Comparison of ENCODE assay signal across 18 mouse cellular contexts in the genomic region with DNA sequence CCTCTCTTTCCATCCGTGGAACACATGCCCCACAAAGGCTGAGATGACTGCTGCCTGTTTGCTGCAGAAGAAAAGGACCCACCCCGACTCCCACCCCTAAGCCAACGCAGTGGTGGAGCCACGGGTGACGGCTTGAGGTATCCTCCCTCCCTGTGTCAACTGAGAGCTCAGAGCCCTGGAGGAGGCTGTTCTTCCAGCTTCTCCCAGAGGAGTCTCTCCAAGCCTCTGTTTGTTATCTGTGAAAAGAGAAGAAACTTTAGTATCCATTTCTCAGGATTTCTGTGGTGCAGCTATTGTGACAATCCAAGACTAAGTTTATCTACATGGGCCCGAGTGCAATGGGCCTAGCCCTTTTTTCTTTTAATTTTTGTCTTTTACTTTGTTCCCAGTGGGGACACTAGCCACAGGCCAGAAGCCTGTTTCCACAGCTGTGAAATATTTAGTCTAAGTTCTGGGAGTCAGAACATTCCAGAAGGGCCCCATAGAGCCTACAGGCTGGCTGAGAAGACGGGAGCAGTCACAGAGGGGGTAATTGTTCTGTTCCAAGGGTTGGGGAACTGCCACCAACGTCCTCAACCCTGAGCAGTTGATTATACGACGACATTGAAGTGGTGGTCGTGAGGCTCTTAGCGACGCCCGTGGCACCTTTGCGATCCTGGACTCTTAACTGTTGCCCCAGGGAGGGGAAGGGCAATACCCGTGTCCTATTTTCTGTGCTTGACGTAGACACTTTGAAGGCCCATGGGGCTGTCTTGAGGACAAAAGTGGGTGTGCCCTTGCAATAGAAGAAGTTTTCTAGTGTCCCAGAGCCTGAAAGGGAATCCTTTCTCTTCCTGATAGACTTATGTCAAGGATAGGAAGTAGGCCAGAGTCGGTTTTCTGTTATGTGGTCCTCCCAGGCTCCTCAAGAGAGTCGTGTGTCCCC. TPM values are rescaled to one million over a fixed set of nuclear protein-coding genes. Genes with fewer than 3 reads are reported as not detected.
DNase-seq lines count a peak whose midpoint lies in the region; ATAC-seq and TF ChIP-seq lines count a peak whose summit lies in the region.
"Had no signal": no experiment of that assay in that cellular context is flagged by ENCODE, and none has a peak within 500 bp of the region (broad histone marks: within the 10 kb centered on the region; RNA-seq: fewer than 3 reads in every experiment).

No protein-coding gene starts in this region.

- H3K4me2 ChIP-seq in intestine, embryonic 15.5 days (replicated peaks) = no peak overlapping the region
- H3K4me2 ChIP-seq in intestine, embryonic 16.5 days (ENCODE audit: low read depth, low read length) = no peak overlapping the region
- H3K4me2 ChIP-seq: liver, embryonic 12.5 days; lung, embryonic 14.5 days; neural tube, embryonic 15.5 days had no signal

- intact Hi-C loops in gastrocnemius, adult 2 months (cut with DNase I) = no loop called here

- no peak for ATAC-seq in intestine, embryonic 15.5 days
- ATAC-seq in intestine, embryonic 16.5 days = no peak
- ATAC-seq: inflammation-experienced regulatory T-cells, adult 6 months; liver, embryonic 12.5 days had no signal

- no peaks in the 10 kb centered on the region for H3K27me3 ChIP-seq in intestine, embryonic 15.5 days (replicated peaks)
- no peaks in the 10 kb centered on the region for H3K27me3 ChIP-seq in intestine, embryonic 16.5 days (replicated peaks; ENCODE audit: control insufficient read depth, insufficient read depth, low read length)
- H3K27me3 ChIP-seq: neural tube, embryonic 15.5 days had no signal

- DNase-seq in gastrocnemius, adult 2 months = peak; percentile 43
- no peak for DNase-seq in gastrocnemius, postnatal 4 days (ENCODE audit: low spot score in 2 of 2)
- peak; percentile 59 for DNase-seq in heart, adult 8-10 months (ENCODE audit: low spot score)
- peak; percentile 21 for DNase-seq in heart, postnatal 4 days
- DNase-seq in liver = no peak
- DNase-seq: adrenal gland, postnatal 10 days; cerebellum, adult 18-20 months; lung, embryonic 14.5 days; midbrain, embryonic 14.5 days; thymus, adult 18-20 months had no signal

- H3K9ac ChIP-seq in intestine, embryonic 15.5 days = no peak overlapping the region
- no peak overlapping the region for H3K9ac ChIP-seq in intestine, embryonic 16.5 days (ENCODE audit: low read depth, low read length)
- H3K9ac ChIP-seq: liver, embryonic 12.5 days; lung, embryonic 14.5 days; neural tube, embryonic 15.5 days had no signal

- WGBS in intestine, embryonic 15.5 days = 77% methylated on average over 19 of the region's 19 CpGs
- WGBS in intestine, embryonic 16.5 days = 70% methylated on average over 19 of the region's 19 CpGs

- no peaks in the 10 kb centered on the region for H3K9me3 ChIP-seq in intestine, embryonic 15.5 days
- no peaks in the 10 kb centered on the region for H3K9me3 ChIP-seq in intestine, embryonic 16.5 days (ENCODE audit: control insufficient read depth, low read length)
- H3K9me3 ChIP-seq: liver, embryonic 12.5 days; neural tube, embryonic 15.5 days had no signal

- no peak overlapping the region for H3K4me3 ChIP-seq in gastrocnemius, adult 2 months
- no peak overlapping the region for H3K4me3 ChIP-seq in brown adipose tissue, adult 24 weeks (ENCODE audit: insufficient read depth, low read depth, low read length)
- no peak overlapping the region for H3K4me3 ChIP-seq in intestine, embryonic 15.5 days (replicated peaks)
- H3K4me3 ChIP-seq in intestine, embryonic 16.5 days (ENCODE audit: low read length) = no peak overlapping the region
- H3K4me3 ChIP-seq: liver, embryonic 12.5 days; myocyte; neural tube, embryonic 15.5 days had no signal

- TF ChIP-seq CTCF in gastrocnemius, adult 2 months (IDR thresholded peaks at IDR 0.05) = no peak

- H3K27ac ChIP-seq in gastrocnemius, adult 2 months = peak overlapping the region; percentile 77
- H3K27ac ChIP-seq in brown adipose tissue, adult 24 weeks (replicated peaks; ENCODE audit: low read depth, low read length) = peak overlapping the region; percentile 85
- no peak overlapping the region for H3K27ac ChIP-seq in intestine, embryonic 15.5 days
- no peak overlapping the region for H3K27ac ChIP-seq in intestine, embryonic 16.5 days (ENCODE audit: low read length)
- H3K27ac ChIP-seq: liver, embryonic 12.5 days; macrophage; neural tube, embryonic 15.5 days had no signal

- no peaks in the 10 kb centered on the region for H3K4me1 ChIP-seq in brown adipose tissue, adult 24 weeks (ENCODE audit: control insufficient read depth, insufficient read depth, insufficient read length, low read length)
- H3K4me1 ChIP-seq in intestine, embryonic 15.5 days (replicated peaks) = peaks cover 12% of the 10 kb centered on the region
- H3K4me1 ChIP-seq in intestine, embryonic 16.5 days (ENCODE audit: control insufficient read depth, insufficient read depth, low read length) = peaks cover 12% of the 10 kb centered on the region

- no peaks in the 10 kb centered on the region for H3K36me3 ChIP-seq in intestine, embryonic 15.5 days
- no peaks in the 10 kb centered on the region for H3K36me3 ChIP-seq in intestine, embryonic 16.5 days (ENCODE audit: control insufficient read depth, insufficient read depth, low read length)
- H3K36me3 ChIP-seq: liver, embryonic 12.5 days; neural tube, embryonic 15.5 days had no signal

RNA-seq across cellular contexts. Expression of gene Mxi1, which starts 31.6 kb away (rescaled TPM):
- total RNA-seq in gastrocnemius, adult 2 months (2021) = 10 to 100 TPM; 38.1 to 53.6 TPM
- total RNA-seq in gastrocnemius, postnatal 4 days (2021) = 10 to 100 TPM; 27.0 to 28.4 TPM
- polyA plus RNA-seq in brown adipose tissue, adult 24 weeks (2012; ENCODE audit: insufficient read depth, insufficient read length, missing spikeins) = 20.9 and 37.2 TPM in 2 replicates
- total RNA-seq in heart, adult 8-10 months (2022) = 10 to 100 TPM; 38.7 to 49.2 (median 46.0) TPM
- 10 to 100 TPM; 26.1 to 27.1 TPM for total RNA-seq in heart, postnatal 4 days (2021)
- polyA plus RNA-seq in intestine, embryonic 15.5 days (2015; fragmentation: Nextera tagmentation; extraction: Ambion mirVana) = 34.0 and 34.5 TPM in 2 replicates
- polyA plus RNA-seq in intestine, embryonic 16.5 days (2015; fragmentation: Nextera tagmentation; extraction: Ambion mirVana) = 10.3 and 12.9 TPM in 2 replicates

Comparison
In these comparisons a context has a peak if more than half of its experiments do, and no peak if none do; other contexts are left out.
1. DNase-seq: peak in gastrocnemius, adult 2 months (single experiment), heart, adult 8-10 months (single experiment) and heart, postnatal 4 days (single experiment); none in gastrocnemius, postnatal 4 days (0 of 2) and liver (single experiment).
2. H3K27ac ChIP-seq: peak in gastrocnemius, adult 2 months (single experiment) and brown adipose tissue, adult 24 weeks (single experiment); none in intestine, embryonic 15.5 days (single experiment) and intestine, embryonic 16.5 days (single experiment).